Mouse (Mus musculus): ENCODE results near the gene Angel2.
"Not testable (repeated sequence)": the region's sequence is repeated elsewhere in the genome, so short reads cannot be mapped to it uniquely, and the experiment has no call there.

DNA sequence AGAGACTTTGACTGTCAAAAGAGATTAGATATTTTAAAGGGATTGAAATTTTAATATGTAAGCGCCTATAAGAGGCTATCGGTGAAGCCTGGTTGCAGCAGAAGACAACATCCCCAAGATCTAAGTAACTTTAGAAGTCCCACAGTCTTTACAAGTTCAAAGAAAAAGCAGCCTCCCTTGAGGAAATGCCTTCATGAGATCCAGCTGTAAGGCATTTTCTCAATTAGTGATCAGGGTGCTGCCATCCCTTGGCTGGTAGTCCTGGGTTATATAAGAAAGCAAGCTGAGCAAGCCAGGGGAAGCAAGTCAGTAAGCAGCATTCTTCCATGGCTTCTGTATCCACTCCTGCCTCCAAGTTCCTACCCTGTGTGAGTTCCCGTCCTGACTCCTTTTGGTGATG lies at the start of gene Angel2:
- TF ChIP-seq FLI1 (IDR thresholded peaks at IDR 0.05; ENCODE audit: low read length); GATA1 (IDR thresholded peaks at IDR 0.05; ENCODE audit: borderline replicate concordance, low read length): not testable (repeated sequence)
